Mouse (Mus musculus): ENCODE measurements around the gene Wdr45b. TPM values are rescaled to one million over a fixed set of nuclear protein-coding genes. Genes with fewer than 3 reads are reported as not detected.

Gene Wdr45b
- polyA plus RNA-seq (2012; ENCODE audit: low replicate concordance), result 5.3 and 11.6 TPM in 2 replicates

GRCm38 (mm10) chr11:121354091-121354707 is at the start of gene Wdr45b:
Gene Wdr45b (minus strand): TSS chr11:121354445.

DNA sequence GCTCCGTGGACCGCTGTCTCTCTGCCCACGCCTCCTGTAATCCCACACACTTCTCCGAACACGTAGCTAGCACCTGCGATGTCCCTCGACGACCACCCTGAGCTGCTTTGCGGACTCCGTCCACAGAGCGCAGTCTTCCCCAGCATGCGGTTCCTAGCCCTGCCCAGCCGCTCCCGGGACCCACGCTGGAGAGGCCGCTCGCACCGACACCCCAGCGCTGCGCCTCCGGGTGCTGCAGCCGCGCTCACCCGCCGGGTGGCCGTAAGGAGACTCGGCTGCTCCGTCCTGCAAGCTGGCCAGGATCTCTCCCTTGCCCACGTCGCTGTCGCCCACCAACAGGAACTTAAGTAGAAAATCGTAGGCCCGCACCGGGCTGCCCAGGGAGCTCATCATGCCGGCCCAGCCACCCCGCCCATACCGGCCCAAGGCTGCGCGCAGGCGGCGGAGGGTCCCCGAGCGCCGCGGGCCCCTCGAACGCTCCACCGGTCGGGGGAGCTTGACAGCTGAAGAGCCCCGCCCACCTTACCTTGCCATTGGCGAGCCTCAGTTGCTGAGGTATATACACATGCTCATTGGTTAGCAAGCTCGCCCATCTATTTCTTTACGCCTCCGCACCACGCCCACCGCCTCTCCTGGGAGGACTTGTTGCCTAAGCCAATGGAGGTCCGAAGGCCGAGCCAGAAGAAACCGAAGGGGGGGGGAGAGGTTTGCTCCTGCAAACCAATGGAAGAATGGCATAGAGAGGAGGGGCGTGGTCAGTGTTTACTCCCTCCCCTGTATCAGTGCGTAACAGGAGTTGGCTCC is 33.7 kb upstream of the Wdr45b start, which contains the start of gene Rab40b:
Gene Rab40b (minus strand): TSS at position 502 of the 804 bp plus-strand sequence.

Other genes with a start within 250 kb of the Wdr45b start
- gene Tex19.2, start 235.8 kb downstream of the Wdr45b start, polyA plus RNA-seq (2012; ENCODE audit: low replicate concordance), result not detected in 2 replicates
- not detected in 2 replicates for gene Tex19.1, start 208.3 kb downstream of the Wdr45b start, polyA plus RNA-seq (2012; ENCODE audit: low replicate concordance)
- gene Uts2r, start 194.2 kb downstream of the Wdr45b start, polyA plus RNA-seq (2012; ENCODE audit: low replicate concordance), result not detected in 2 replicates
- 7.4 and 12.8 TPM in 2 replicates for gene Hexdc, start 150.0 kb downstream of the Wdr45b start, polyA plus RNA-seq (2012; ENCODE audit: low replicate concordance)
- 4.3 and 9.0 TPM in 2 replicates for gene Ogfod3, start 149.7 kb downstream of the Wdr45b start, polyA plus RNA-seq (2012; ENCODE audit: low replicate concordance)
- 10.0 and 19.4 TPM in 2 replicates for gene Cybc1, start 125.1 kb downstream of the Wdr45b start, polyA plus RNA-seq (2012; ENCODE audit: low replicate concordance)
- 6.8 and 16.3 TPM in 2 replicates for gene Narf, start 117.2 kb downstream of the Wdr45b start, polyA plus RNA-seq (2012; ENCODE audit: low replicate concordance)
- 39.0 and 51.3 TPM in 2 replicates for gene Foxk2, start 94.5 kb downstream of the Wdr45b start, polyA plus RNA-seq (2012; ENCODE audit: low replicate concordance)
- not detected in 2 replicates for gene Rab40b, start 33.8 kb upstream of the Wdr45b start, polyA plus RNA-seq (2012; ENCODE audit: low replicate concordance)
- gene Fn3krp, start 67.0 kb upstream of the Wdr45b start, polyA plus RNA-seq (2012; ENCODE audit: low replicate concordance), result 5.6 and 11.2 TPM in 2 replicates
- 2.6 and 2.9 TPM in 2 replicates for gene Fn3k, start 80.5 kb upstream of the Wdr45b start, polyA plus RNA-seq (2012; ENCODE audit: low replicate concordance)
- gene Tbcd, start 97.5 kb upstream of the Wdr45b start, polyA plus RNA-seq (2012; ENCODE audit: low replicate concordance), result 2.5 and 2.9 TPM in 2 replicates
- 0.14 and 0.62 TPM in 2 replicates for gene Zfp750, start 164.9 kb upstream of the Wdr45b start, polyA plus RNA-seq (2012; ENCODE audit: low replicate concordance)